Mouse (Mus musculus): ENCODE results near the gene 8030474K03Rik. TPM values are rescaled to one million over a fixed set of nuclear protein-coding genes. Genes with fewer than 3 reads are reported as not detected.
A peak's percentile ranks its signal among the peaks of the same experiment; 100 is the strongest.

8030474K03Rik gene
- polyA plus RNA-seq (2015; fragmentation: Nextera tagmentation; extraction: Ambion mirVana) = not detected in 2 replicates

DNA sequence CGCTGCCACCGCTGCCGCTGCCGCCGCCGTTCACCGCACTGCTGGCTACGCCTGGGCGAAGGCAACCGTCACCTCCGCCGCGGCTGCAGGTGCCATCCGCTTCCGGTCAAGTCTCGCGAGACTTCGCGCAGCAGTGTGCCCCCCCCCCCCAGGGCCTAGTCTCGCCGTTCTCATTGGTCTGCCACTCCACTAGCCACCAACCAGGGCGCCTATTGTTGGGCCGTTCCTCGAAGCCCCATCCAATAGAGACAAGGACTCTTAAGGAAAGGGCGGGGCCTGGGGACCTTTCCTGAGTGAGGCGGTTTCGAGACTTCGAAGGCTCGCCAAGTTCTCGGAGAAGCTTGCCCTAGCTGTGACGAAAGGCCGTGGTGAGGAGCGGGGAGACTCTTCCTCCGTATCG, at the start of gene 8030474K03Rik, which contains the start of gene Gm4779:
8030474K03Rik (plus strand) TSS at position 315 of the 400 bp plus-strand sequence.
Gm4779 (minus strand) TSS at position 82 of the 400 bp plus-strand sequence.
- H3K4me3 ChIP-seq = no peak within 1 kb of the TSS
- H3K9me3 ChIP-seq = no peaks in the 10 kb centered on the region
- H3K4me1 ChIP-seq = no peaks in the 10 kb centered on the region
- no peak within 1 kb of the TSS for H3K4me2 ChIP-seq
- no peak for ATAC-seq (replicated peaks)
- WGBS = 93% methylated on average over 35 of the region's 35 CpGs
- H3K27ac ChIP-seq = no peak within 1 kb of the TSS
- H3K27me3 ChIP-seq (replicated peaks) = no peaks in the 10 kb centered on the region
- H3K36me3 ChIP-seq (replicated peaks) = no peaks in the 10 kb centered on the region
- H3K9ac ChIP-seq = no peak within 1 kb of the TSS

- Histone ChIP-seq H3K27ac (no peak overlapping the region), H3K27me3 (replicated peaks) (peaks cover 10% of the 10 kb centered on the region; the same call in 1 of the 2 replicates), H3K9me3 (no peaks in the 10 kb centered on the region), H3K36me3 (replicated peaks) (no peaks in the 10 kb centered on the region), H3K4me2 (no peak overlapping the region), H3K4me3 (no peak overlapping the region), H3K4me1 (no peaks in the 10 kb centered on the region), H3K9ac (no peak overlapping the region)
- WGBS = 62% methylated on average over 4 of the region's 4 CpGs
- no peak for ATAC-seq (replicated peaks)
These were observed 44.3 kb upstream of the 8030474K03Rik start for GRCm38 (mm10) chrX:101750144-101750543.

- H3K27ac ChIP-seq = no peak overlapping the region
- no peaks in the 10 kb centered on the region for H3K4me1 ChIP-seq
- ATAC-seq (replicated peaks) = no peak
- no peaks in the 10 kb centered on the region for H3K9me3 ChIP-seq
- peaks cover 13% of the 10 kb centered on the region; the same call in 1 of the 2 replicates for H3K27me3 ChIP-seq (replicated peaks)
- H3K4me3 ChIP-seq = no peak overlapping the region
- H3K9ac ChIP-seq = no peak overlapping the region
- no peak overlapping the region for H3K4me2 ChIP-seq
- 70% methylated on average over 5 of the region's 5 CpGs for WGBS
- no peaks in the 10 kb centered on the region for H3K36me3 ChIP-seq (replicated peaks)
These were observed 40.0 kb upstream of the 8030474K03Rik start for GRCm38 (mm10) chrX:101754478-101754877.

DNA sequence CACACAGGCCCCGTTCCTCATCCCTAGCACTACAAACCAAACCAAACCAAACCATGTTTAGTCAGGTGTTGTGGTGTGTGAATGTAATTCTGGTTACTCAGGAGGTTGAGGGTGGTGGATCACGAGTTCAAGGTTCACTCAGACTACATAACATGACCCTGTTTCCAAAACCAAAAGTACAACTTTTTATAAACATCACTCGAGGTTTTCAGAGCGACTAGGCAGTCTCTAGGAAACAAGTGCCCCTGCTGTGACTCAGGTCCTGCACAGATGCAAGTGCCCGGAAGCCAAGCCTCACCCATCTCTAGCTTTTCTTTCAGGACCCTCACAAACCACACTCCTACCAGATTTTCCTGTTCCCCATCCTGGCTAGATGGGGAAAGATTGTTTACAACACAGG, 29.8 kb upstream of the 8030474K03Rik start:
- Histone ChIP-seq H3K9me3 (no peaks in the 10 kb centered on the region), H3K27ac (no peak overlapping the region), H3K27me3 (replicated peaks) (peaks cover 7% of the 10 kb centered on the region), H3K4me2 (no peak overlapping the region), H3K9ac (no peak overlapping the region), H3K36me3 (replicated peaks) (no peaks in the 10 kb centered on the region), H3K4me1 (no peaks in the 10 kb centered on the region), H3K4me3 (no peak overlapping the region)
- 73% methylated on average over 5 of the region's 5 CpGs for WGBS
- ATAC-seq (replicated peaks) = no peak

- Histone ChIP-seq H3K36me3 (replicated peaks) (no peaks in the 10 kb centered on the region), H3K9me3 (no peaks in the 10 kb centered on the region), H3K9ac (no peak overlapping the region), H3K4me1 (no peaks in the 10 kb centered on the region), H3K27me3 (replicated peaks) (peaks cover 4% of the 10 kb centered on the region), H3K4me3 (no peak overlapping the region), H3K27ac (no peak overlapping the region), H3K4me2 (no peak overlapping the region)
- WGBS = 82% methylated on average over 4 of the region's 4 CpGs
- no peak for ATAC-seq (replicated peaks)
These were observed 29.3 kb upstream of the 8030474K03Rik start for GRCm38 (mm10) chrX:101765111-101765510.

DNA sequence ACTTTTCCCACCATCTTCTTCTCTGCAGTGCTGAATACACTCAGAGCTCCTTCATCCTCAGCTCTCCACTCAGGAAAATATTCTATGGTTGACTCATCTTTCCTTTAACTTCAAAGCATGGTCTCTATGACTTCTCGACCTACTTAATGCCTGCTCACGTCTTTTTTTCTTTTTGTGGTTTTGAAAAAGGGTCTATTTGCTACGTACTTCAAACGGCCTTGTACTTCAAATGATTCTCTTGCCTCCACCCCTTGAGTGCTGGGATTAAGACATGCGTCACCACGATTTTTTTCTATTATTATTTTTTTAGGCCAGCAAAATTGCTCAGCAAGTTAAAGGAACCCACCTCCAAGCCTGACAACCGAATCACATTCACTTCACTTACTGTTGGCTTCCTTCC, 27.2 kb upstream of the 8030474K03Rik start:
- H3K4me2 ChIP-seq = no peak overlapping the region
- H3K9me3 ChIP-seq = no peaks in the 10 kb centered on the region
- no peaks in the 10 kb centered on the region for H3K36me3 ChIP-seq (replicated peaks)
- H3K27ac ChIP-seq = no peak overlapping the region
- H3K27me3 ChIP-seq (replicated peaks) = no peaks in the 10 kb centered on the region; the same call in 1 of the 2 replicates
- ATAC-seq (replicated peaks) = no peak
- 70% methylated on average over 7 of the region's 7 CpGs for WGBS
- H3K4me3 ChIP-seq = no peak overlapping the region
- no peak overlapping the region for H3K9ac ChIP-seq
- no peaks in the 10 kb centered on the region for H3K4me1 ChIP-seq

DNA sequence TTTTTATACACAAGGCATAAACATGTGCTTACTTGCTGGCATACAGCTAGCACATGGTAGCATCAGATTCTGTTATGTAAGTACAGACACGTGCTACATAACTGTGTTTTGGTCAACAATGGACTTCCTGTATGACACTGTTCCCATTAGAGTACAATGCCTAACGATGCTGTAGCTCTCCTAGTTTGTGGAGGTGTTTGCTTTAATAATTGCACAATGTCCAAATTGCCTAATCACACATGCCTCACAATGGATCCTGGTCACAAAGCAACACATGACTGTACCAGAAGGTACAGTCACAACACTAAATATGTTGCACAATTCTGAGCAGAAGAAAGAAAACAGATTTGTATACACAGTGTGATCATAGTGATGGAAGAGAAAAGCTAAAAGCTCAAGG, 25.0 kb upstream of the 8030474K03Rik start:
- Histone ChIP-seq H3K9me3 (no peaks in the 10 kb centered on the region), H3K27ac (no peak overlapping the region), H3K4me3 (no peak overlapping the region), H3K4me2 (no peak overlapping the region), H3K9ac (no peak overlapping the region), H3K36me3 (replicated peaks) (no peaks in the 10 kb centered on the region), H3K4me1 (no peaks in the 10 kb centered on the region), H3K27me3 (replicated peaks) (no peaks in the 10 kb centered on the region; the same call in 1 of the 2 replicates)
- WGBS = 66% methylated on average over 2 of the region's 2 CpGs
- ATAC-seq (replicated peaks) = no peak

DNA sequence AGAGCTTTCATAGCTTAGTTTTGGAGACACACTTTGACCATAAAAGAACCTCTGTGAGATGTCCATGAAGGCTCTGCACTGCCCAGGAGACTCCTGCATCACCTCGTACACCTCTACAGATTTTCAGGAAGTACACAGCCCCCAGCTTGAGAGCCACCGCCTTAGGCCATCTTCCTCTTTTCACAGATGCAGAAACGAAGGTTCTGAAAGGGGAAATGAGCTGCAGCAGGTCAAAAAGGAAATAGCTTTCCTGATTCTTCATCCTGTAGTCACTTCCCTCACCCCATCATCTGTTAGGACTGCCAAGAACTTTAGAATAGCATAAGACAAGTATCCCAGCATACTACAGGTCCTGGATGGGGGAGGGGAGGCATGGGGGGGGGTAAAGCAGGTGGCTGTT, 24.1 kb upstream of the 8030474K03Rik start:
- Histone ChIP-seq H3K27ac (no peak overlapping the region), H3K27me3 (replicated peaks) (no peaks in the 10 kb centered on the region; the same call in 1 of the 2 replicates), H3K9me3 (no peaks in the 10 kb centered on the region), H3K36me3 (replicated peaks) (no peaks in the 10 kb centered on the region), H3K4me1 (no peaks in the 10 kb centered on the region), H3K4me2 (no peak overlapping the region), H3K9ac (no peak overlapping the region), H3K4me3 (no peak overlapping the region)
- ATAC-seq (replicated peaks) = no peak
- 73% methylated on average over 3 of the region's 3 CpGs for WGBS

GRCm38 (mm10) chrX:101772035-101772434, 22.4 kb upstream of the 8030474K03Rik start:
- Histone ChIP-seq H3K27ac (no peak overlapping the region), H3K9me3 (no peaks in the 10 kb centered on the region), H3K36me3 (replicated peaks) (no peaks in the 10 kb centered on the region), H3K4me1 (no peaks in the 10 kb centered on the region), H3K9ac (no peak overlapping the region), H3K4me3 (no peak overlapping the region), H3K4me2 (no peak overlapping the region), H3K27me3 (replicated peaks) (no peaks in the 10 kb centered on the region; the same call in 1 of the 2 replicates)
- 46% methylated on average over 5 of the region's 5 CpGs for WGBS
- no peak for ATAC-seq (replicated peaks)

GRCm38 (mm10) chrX:101791551-101791950, 2.9 kb upstream of the 8030474K03Rik start:
- H3K9ac ChIP-seq = no peak overlapping the region
- no peak overlapping the region for H3K4me3 ChIP-seq
- 47% methylated on average over 4 of the region's 4 CpGs for WGBS
- no peak overlapping the region for H3K27ac ChIP-seq
- no peaks in the 10 kb centered on the region for H3K36me3 ChIP-seq (replicated peaks)
- no peaks in the 10 kb centered on the region for H3K9me3 ChIP-seq
- no peaks in the 10 kb centered on the region for H3K27me3 ChIP-seq (replicated peaks)
- no peak overlapping the region for H3K4me2 ChIP-seq
- H3K4me1 ChIP-seq = no peaks in the 10 kb centered on the region
- 0 out of 2 replicates have a peak, but pooled peaks have one; percentile 42 for ATAC-seq (replicated peaks)

DNA sequence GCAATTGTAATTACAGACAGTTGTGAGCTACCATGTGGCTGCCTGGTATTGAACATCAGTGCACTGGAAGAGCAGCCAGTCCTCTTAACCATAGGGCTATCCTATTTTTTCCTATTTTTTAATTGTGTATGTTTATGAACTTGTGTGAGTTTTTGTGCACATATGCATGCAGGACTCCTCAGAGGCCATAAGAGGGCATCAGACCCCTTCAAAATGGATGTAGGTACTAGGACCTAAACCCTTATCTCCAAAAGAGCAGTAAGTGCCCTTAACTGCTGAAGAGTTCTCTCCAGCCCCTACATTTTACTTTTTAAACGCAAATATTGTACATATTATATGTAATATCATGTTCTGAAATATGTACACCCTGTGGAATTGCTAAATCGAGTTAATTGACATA, 11.1 kb downstream of the 8030474K03Rik start:
- H3K4me3 ChIP-seq = no peak overlapping the region
- no peaks in the 10 kb centered on the region for H3K36me3 ChIP-seq (replicated peaks)
- H3K4me2 ChIP-seq = no peak overlapping the region
- H3K27ac ChIP-seq = no peak overlapping the region
- peaks cover 7% of the 10 kb centered on the region for H3K27me3 ChIP-seq (replicated peaks)
- 37% methylated on average over 2 of the region's 2 CpGs for WGBS
- no peaks in the 10 kb centered on the region for H3K4me1 ChIP-seq
- H3K9me3 ChIP-seq = no peaks in the 10 kb centered on the region
- no peak for ATAC-seq (replicated peaks)
- H3K9ac ChIP-seq = no peak overlapping the region

GRCm38 (mm10) chrX:101811750-101812149, 17.3 kb downstream of the 8030474K03Rik start:
- no peak overlapping the region for H3K4me3 ChIP-seq
- no peaks in the 10 kb centered on the region for H3K4me1 ChIP-seq
- ATAC-seq (replicated peaks) = no peak
- H3K4me2 ChIP-seq = no peak overlapping the region
- no peaks in the 10 kb centered on the region for H3K36me3 ChIP-seq (replicated peaks)
- H3K27ac ChIP-seq = no peak overlapping the region
- no peak overlapping the region for H3K9ac ChIP-seq
- 59% methylated on average over 3 of the region's 3 CpGs for WGBS
- peaks cover 2% of the 10 kb centered on the region for H3K27me3 ChIP-seq (replicated peaks)
- H3K9me3 ChIP-seq = no peaks in the 10 kb centered on the region

DNA sequence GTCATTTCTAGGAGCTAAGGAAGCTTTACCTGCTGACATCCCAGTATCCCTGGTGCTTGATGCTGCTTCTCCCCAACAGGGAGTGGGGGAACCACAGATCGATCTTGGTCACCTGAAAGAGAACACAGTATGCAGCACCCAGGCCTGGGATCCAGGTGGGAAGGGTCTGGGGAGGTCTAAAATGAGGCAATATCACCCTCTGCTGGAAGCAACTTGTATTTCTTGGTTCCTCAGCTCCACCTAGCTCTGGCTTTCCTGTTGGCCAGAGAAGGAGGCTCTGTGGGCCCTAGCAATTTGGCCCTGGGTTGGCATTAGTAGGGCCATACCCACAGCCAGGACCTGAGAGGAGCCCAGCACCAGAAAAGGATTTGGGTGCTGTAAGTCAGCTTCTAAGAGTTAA, 24.7 kb downstream of the 8030474K03Rik start:
- Histone ChIP-seq H3K27me3 (replicated peaks) (no peaks in the 10 kb centered on the region), H3K27ac (no peak overlapping the region), H3K9me3 (no peaks in the 10 kb centered on the region), H3K4me1 (no peaks in the 10 kb centered on the region), H3K4me3 (no peak overlapping the region), H3K36me3 (replicated peaks) (no peaks in the 10 kb centered on the region), H3K4me2 (no peak overlapping the region), H3K9ac (no peak overlapping the region)
- WGBS = 38% methylated on average over 1 of the region's 1 CpGs
- no peak for ATAC-seq (replicated peaks)

Measured in midbrain, embryonic 15.5 days (tissue).